Mouse (Mus musculus) ovary, postnatal 10 days (tissue): ENCODE data around the gene Prss2.
"Not testable (repeated sequence)": the region's sequence is repeated elsewhere in the genome, so short reads cannot be mapped to it uniquely, and the experiment has no call there.

ENCODE experiments used
- DNase-seq: peaks from one replicate; pipeline ENCODE4 v3.0.0; 2022; ENCODE audit warnings: low spot score

The Prss2 gene

DNA sequence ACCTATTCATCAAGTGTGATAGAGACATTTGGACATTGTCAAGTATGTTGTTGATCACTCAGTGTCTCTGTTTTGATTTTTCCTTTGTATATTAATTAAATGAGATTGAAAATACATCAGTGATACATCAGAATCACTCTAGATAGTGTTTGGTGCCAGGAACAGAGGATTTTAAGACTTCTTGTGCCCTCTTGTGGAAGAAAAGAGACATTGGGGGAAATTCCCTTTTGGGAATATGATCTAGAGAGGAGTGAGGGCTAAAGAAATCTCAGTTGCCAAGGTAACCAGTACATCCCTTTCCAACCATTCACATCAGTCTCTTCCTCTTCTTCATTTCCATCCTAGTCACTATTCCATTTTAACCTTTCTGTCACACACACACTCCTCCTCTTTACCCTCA is 34.8 kb downstream of the Prss2 start:
- no peak for DNase-seq

DNA sequence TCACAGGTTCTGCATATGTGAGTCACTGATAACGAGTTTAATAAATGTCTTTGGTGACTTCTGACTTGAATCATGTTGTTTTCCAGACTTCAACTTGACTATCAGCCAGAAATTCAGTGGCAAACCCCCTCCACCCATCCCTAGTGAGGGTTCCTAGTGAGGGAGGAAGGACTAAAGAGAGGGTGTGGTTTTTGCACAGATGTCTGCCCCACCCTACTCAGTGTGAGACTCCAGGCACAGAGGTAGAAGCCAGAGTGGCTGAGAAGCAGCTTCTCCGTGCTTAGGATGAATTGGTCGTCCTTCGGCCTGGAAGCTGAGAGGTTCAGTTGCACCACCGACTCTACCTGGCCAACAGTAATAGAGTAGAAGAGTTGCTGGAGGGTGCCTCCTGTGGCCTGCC is 35.9 kb downstream of the Prss2 start:
- no peak for DNase-seq

DNA sequence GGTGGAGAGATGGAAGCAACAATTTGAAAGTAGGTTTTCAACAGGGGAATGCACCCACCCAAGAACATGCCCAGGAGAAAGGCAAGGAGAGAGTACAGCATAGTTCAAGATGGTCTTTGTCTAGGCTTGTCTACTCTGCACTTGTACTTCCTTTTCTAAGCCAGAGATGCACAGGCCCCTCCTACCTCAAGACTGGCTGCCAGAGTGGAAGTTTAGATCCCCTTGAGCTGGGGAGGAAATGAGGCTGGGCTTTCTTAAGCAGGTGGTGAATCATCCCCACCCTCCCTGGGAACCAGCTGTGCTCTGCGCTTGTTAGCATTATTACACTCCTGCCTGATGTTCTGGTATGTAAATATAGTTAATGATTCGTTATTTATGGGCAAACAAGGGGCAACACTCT is 36.7 kb downstream of the Prss2 start:
- DNase-seq: no peak

DNA sequence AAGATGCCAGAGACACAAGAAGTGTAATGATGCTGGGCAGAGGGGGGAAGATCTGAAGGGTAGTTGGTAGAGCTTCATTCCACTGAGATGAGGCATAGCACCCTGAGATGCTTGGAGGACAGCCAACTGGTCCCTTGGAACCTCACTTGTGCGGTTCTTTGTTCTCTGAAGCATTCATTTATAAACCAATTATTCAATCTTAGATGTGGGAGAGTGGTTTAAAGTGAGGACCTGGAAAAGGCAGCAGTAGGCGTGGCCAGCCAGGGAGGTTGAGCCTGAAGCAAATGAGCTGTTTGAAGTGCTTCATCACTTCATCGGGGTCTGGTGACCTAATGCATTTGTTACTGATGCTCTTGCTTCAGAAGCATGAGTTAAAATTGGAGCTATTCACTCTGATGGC is 37.7 kb downstream of the Prss2 start:
- DNase-seq: no peak

DNA sequence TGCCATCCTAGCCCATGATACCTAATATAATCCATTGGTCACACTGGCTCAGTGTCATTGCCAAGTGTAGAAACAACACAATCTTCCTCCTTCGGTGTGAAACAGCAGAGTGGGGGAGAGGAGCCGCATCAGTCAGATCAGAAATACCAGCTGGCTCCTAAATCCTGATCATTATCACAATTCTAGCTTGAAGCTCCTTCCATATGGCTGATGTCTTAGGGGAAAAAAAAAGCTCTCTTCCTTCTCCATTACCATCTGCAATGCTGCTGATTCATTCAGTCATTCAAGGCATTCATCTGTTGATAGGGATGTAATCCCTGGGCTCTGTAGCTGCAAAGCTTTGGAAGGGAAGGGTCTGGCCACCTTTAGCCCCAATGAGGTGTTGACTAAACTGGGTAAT is 38.7 kb downstream of the Prss2 start:
- no peak for DNase-seq

DNA sequence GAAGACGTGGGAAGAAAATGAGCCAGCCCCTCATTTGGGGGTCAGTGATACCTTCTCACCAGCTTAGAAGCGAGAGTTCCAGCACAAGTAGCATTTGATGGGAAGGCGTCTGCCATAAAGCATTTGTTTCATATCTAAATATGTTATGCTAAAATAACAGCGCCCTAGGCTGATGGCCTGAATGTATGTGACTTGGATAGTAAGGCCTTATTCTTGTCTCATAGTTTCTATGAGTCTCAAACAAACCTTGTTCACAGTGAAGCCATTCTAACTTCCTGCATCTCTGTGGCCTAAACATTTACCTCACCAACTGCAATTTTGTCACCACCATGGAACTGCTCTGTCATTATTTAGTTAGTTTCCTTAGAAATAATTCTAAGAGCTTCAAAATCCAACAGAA is 41.0 kb downstream of the Prss2 start:
- no peak for DNase-seq

DNA sequence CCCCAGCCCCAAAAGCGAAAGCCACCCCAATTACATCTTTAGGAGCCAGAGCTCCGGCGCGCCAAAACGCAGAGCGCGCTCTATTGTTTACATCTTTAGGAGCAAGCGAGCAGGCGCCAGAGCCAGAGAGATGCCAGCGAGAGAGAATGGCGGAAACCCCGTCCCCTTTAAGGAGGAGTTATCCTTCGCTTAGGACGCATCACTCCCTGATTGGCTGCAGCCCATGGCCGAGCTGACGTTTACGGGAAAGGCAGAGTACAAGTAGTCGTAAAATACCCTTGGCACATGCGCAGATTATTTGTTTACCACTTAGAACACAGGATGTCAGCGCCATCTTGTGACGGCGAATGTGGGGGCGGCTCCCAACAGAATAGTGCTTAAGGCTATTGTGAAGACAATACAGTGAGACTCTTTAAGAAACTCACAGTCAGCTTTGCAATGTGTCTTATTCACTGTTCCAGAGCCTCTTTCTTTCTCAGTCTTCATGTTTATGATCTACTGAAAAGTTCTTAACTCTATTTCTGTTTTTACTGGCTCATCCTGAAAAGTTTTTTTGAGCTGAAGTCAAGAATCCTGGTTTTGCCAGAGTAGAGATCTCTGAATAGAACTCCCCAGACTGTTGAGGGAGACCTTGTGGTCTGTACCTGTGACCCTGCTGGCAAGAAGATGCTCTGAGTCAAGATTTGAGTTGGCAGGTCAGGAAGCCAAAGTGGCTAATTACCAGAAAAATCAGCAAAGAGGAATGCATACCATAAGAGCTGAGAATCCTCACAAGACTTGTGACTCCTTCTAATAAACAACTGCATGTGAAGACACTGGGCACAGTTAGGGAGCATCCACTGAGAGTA is 41.7 kb downstream of the Prss2 start:
- DNase-seq: not testable (repeated sequence)

DNA sequence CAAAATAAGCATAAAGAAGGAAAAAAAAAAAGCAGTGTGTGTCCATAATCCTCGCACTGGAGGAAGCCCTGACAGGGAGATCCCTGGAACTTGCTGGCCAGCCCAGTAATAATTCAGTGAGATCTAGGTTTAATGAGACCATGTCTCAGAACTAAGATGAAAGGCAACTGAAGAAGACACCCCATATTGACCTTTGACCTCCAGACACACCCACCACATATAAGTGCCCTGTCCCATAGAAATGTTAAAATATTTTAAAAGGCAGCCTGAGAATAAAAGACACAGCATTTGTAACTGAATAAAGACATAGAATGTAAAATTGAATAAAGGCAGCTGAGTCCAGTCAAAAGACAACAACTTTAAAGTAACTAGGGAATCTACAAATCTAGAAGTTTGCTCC is 43.7 kb downstream of the Prss2 start:
- no peak for DNase-seq

DNA sequence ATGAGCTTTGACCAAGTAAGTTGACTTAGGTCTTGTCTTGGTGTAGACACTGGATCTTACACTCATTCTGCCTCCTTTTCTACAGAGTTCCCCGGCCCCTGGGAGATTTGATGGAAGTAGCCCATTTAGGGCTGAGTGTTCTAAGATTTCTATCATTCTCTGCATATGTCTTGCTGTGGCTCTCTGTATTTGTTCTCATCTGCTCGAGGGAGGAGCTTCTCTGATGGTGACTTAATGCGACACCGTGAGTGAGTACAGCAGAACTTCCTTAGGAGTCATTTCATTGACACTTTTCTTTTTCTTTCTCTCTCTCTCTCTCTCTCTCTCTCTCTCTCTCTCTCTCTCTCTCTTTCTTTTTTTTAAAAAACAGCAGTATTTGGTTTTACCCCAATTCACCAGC is 45.4 kb downstream of the Prss2 start:
- no peak for DNase-seq

DNA sequence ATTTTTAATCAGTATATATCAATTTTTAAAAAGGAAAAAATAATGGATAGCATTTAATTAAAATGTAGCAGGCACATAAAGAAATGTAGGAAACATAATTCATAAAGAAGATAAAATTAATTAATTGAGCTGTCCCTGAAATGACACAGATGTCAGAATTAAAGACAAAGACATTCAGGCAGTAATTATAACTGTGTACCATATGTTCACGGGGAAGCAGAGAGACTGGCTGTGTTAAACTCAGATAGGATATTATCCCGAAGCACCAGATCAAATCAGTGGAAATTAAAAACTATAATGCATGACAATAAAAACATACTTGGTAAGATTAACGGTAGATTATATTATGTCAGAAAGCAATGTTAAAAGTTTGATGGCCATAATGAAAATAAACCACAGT is 47.5 kb downstream of the Prss2 start:
- no peak for DNase-seq
